Mouse (Mus musculus): ENCODE results near the gene Treml1. TPM values are rescaled to one million over a fixed set of nuclear protein-coding genes. Genes with fewer than 3 reads are reported as not detected.

Gene Treml1
- 0.34 and 2.5 TPM in 2 replicates for polyA plus RNA-seq (2015; fragmentation: Nextera tagmentation; extraction: Ambion mirVana)

DNA sequence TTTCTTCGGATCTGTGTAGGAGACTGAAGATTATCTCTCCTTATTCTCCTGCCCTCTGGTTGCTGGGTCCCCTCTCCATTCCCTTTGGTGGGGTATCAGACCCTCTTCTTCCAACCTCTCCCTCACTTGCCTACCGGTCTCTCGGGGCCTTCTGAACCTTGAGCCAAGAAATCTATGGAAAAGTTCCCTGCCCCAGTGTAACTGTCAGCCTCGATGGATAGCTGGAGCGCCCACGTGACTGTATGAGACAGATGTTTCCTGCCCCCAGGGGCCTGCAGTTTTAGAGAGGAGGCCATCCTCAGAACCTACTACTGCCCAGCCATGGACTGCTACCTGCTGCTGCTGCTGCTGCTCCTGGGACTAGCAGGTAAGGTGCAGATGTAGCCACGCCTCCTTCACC is at the start of gene Treml1:
Gene Treml1, plus strand, starts transcription at position 301 of the 400 bp plus-strand sequence.

DNA sequence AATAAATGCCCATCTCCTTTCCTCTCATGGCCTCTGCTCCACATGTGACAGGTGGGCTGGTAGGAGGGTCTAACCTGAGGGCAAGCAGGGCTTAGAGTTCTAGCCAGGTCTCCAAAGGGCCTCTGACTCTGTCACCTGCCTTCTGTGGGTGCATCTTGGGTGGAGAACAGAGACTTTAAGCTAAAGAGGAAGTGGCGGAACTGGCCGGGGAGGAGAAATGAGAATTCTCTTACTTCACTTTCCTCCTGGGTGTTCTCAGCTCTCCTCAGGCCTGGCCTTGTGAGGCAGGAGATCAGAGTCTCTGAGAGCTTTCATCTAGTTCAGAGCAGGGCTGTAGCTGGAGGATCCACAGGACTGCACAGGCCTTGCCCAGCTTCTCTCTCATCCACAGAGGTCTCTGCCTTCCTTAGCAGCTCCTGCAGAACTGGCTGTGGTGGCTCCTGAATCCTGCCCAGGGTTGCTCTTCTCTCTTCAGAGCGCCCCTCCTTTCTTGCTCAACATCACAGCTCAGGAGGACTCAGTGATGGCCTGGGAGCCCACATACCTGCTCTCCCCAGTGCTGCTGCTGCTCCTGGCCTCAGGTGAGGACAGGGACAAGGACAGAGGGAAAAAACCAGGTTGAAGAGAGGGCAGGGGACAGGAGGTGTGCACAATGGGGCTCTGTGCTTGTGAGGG is 43.7 kb upstream of the Treml1 start, which contains the start of gene B430306N03Rik:
Gene B430306N03Rik, plus strand, starts transcription at position 237 of the 675 bp plus-strand sequence.

DNA sequence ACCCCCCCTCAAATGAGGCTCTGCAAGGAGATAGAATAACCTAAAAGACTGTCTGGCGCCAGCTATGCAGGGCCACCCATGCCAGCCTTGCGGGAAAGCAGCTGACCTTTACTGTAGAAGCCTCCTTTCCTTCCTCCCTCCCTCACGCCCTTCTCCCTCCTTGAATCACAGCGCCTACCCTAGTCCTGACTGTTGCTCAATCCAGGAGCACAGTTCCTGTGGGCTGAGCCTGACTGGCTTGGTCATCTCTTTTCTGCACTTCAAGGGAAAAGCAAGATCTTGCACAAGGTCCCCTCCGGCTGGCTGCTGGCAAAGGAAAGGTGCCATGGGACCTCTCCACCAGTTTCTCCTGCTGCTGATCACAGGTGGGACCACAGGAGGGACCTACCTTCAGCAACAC is 13.5 kb upstream of the Treml1 start, which contains the start of gene Trem2:
Gene Trem2, plus strand, starts transcription at position 171 of the 400 bp plus-strand sequence.

DNA sequence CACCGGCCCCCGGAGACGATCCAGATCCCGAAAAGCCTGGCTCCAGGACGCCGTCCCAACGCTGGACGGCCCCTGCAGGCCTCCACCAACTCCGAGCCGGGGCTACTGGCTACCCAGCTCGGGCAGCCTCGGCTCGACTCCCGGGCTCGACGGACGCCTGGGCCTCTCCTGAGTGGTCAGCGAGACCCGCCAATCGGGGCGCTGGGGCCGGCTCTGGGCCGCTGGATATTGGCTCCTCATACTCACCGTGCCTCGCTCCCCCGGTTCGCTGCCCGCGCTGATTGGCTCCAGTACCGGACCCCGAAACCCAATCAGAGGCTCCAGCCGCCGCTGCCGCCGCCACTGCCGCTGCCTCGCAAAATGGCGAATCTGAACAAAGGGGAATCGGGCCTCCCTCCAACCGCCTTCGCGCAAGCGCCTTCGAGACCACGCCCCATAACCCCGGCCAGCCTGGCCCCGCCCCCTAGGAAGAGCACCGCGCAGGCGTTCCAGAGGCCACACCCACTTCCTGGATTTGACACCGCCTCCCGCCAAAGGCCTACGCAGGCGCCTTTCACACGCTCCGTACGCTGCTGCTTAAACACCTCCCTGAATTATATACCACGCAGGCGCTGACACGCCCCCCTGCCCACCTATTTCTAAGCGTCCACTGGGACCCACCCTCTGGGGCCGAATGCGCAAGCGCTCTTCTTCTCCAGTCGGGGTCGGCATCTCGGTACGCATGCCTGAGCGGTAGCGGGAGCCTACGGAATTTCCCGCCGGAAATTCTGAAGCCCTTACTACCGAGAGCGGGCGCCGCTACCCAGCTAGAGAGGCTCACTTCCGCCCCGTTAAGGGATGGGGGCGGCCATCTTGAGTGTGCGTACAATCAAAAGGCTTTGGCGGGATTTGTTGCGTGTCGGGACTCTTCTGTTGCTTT is 49.9 kb downstream of the Treml1 start, which contains the start of the genes Nfya and Oard1:
Gene Nfya, minus strand, starts transcription at position 527 of the 919 bp plus-strand sequence.
Gene Oard1, plus strand, starts transcription at position 635 of the 919 bp plus-strand sequence.

Other genes starting within 250 kb of the Treml1 start
- gene 9830107B12Rik, start 213.6 kb upstream of the Treml1 start, polyA plus RNA-seq (2015; fragmentation: Nextera tagmentation; extraction: Ambion mirVana) = 0.08 TPM in 1 of 2 replicates, not detected in the other
- gene A530064D06Rik, start 192.6 kb upstream of the Treml1 start, polyA plus RNA-seq (2015; fragmentation: Nextera tagmentation; extraction: Ambion mirVana) = 0.48 and 3.5 TPM in 2 replicates
- 0.49 and 6.2 TPM in 2 replicates for gene Trem1, start 127.1 kb upstream of the Treml1 start, polyA plus RNA-seq (2015; fragmentation: Nextera tagmentation; extraction: Ambion mirVana)
- 0.17 and 1.5 TPM in 2 replicates for gene Trem3, start 112.1 kb upstream of the Treml1 start, polyA plus RNA-seq (2015; fragmentation: Nextera tagmentation; extraction: Ambion mirVana)
- gene Treml4, start 95.6 kb upstream of the Treml1 start, polyA plus RNA-seq (2015; fragmentation: Nextera tagmentation; extraction: Ambion mirVana) = 0.18 TPM in 1 of 2 replicates, not detected in the other
- 0.06 and 0.10 TPM in 2 replicates for gene Treml2, start 60.4 kb upstream of the Treml1 start, polyA plus RNA-seq (2015; fragmentation: Nextera tagmentation; extraction: Ambion mirVana)
- 0.40 and 1.8 TPM in 2 replicates for gene B430306N03Rik, start 43.8 kb upstream of the Treml1 start, polyA plus RNA-seq (2015; fragmentation: Nextera tagmentation; extraction: Ambion mirVana)
- gene Trem2, start 13.5 kb upstream of the Treml1 start, polyA plus RNA-seq (2015; fragmentation: Nextera tagmentation; extraction: Ambion mirVana) = 4.4 and 8.9 TPM in 2 replicates
- 3.5 and 5.3 TPM in 2 replicates for gene Nfya, start 50.0 kb downstream of the Treml1 start, polyA plus RNA-seq (2015; fragmentation: Nextera tagmentation; extraction: Ambion mirVana)
- gene Oard1, start 50.1 kb downstream of the Treml1 start, polyA plus RNA-seq (2015; fragmentation: Nextera tagmentation; extraction: Ambion mirVana) = 31.9 and 33.2 TPM in 2 replicates
- gene Apobec2, start 73.0 kb downstream of the Treml1 start, polyA plus RNA-seq (2015; fragmentation: Nextera tagmentation; extraction: Ambion mirVana) = 3.4 and 4.5 TPM in 2 replicates
- gene Tspo2, start 91.6 kb downstream of the Treml1 start, polyA plus RNA-seq (2015; fragmentation: Nextera tagmentation; extraction: Ambion mirVana) = 0.31 and 2.8 TPM in 2 replicates
- 0.07 TPM in 1 of 2 replicates, not detected in the other for gene Unc5cl, start 95.0 kb downstream of the Treml1 start, polyA plus RNA-seq (2015; fragmentation: Nextera tagmentation; extraction: Ambion mirVana)